Mouse (Mus musculus) lung, postnatal 25 days (tissue): ENCODE data around the gene Zdhhc11.
"Not testable (repeated sequence)": the region's sequence is repeated elsewhere in the genome, so short reads cannot be mapped to it uniquely, and the experiment has no call there.

Source experiments
- DNase-seq: peaks from one replicate; pipeline ENCODE4 v3.0.0; 2022; ENCODE audit warnings: low spot score

The Zdhhc11 gene

GRCm38 (mm10) chr13:74006881-74007280 is 43.2 kb downstream of the Zdhhc11 start:
- DNase-seq = not testable (repeated sequence)

- not testable (repeated sequence) for DNase-seq
Measured at GRCm38 (mm10) chr13:74008216-74008615, 44.6 kb downstream of the Zdhhc11 start.

- peak; percentile 96 for DNase-seq
Measured at GRCm38 (mm10) chr13:74008948-74009718, 45.5 kb downstream of the Zdhhc11 start, which contains the start of gene Tppp. Tppp (plus strand) TSS chr13:74009407.

GRCm38 (mm10) chr13:74009791-74010614 is 46.4 kb downstream of the Zdhhc11 start:
- peak; percentile 81 for DNase-seq

- no peak for DNase-seq
Measured at GRCm38 (mm10) chr13:74010678-74011077, 47.0 kb downstream of the Zdhhc11 start.

- no peak for DNase-seq
Measured at GRCm38 (mm10) chr13:74015908-74016307, 52.3 kb downstream of the Zdhhc11 start.

GRCm38 (mm10) chr13:74017426-74017825 is 53.8 kb downstream of the Zdhhc11 start:
- no peak for DNase-seq

GRCm38 (mm10) chr13:74019006-74019405 is 55.4 kb downstream of the Zdhhc11 start:
- peak; percentile 16 for DNase-seq

GRCm38 (mm10) chr13:74025151-74026081 is 61.8 kb downstream of the Zdhhc11 start:
- DNase-seq = peak; percentile 68

- peak; percentile 70 for DNase-seq
Measured at GRCm38 (mm10) chr13:74026215-74026614, 62.6 kb downstream of the Zdhhc11 start.

- no peak for DNase-seq
Measured at GRCm38 (mm10) chr13:74028116-74028515, 64.5 kb downstream of the Zdhhc11 start.

- DNase-seq = no peak
Measured at GRCm38 (mm10) chr13:74029013-74029412, 65.4 kb downstream of the Zdhhc11 start.

- DNase-seq = no peak
Measured at GRCm38 (mm10) chr13:74030691-74031090, 67.0 kb downstream of the Zdhhc11 start.

GRCm38 (mm10) chr13:74031133-74031532 is 67.5 kb downstream of the Zdhhc11 start:
- DNase-seq = no peak

GRCm38 (mm10) chr13:74034756-74035155 is 71.1 kb downstream of the Zdhhc11 start:
- DNase-seq = no peak

- DNase-seq = no peak
Measured at GRCm38 (mm10) chr13:74035776-74036175, 72.1 kb downstream of the Zdhhc11 start.

- no peak for DNase-seq
Measured at GRCm38 (mm10) chr13:74039926-74040325, 76.3 kb downstream of the Zdhhc11 start.
